Mouse (Mus musculus) megakaryocyte, embryonic 14.5 days (primary cell): ENCODE results near the gene Fan1.

Experiments used
- FLI1 ChIP-seq: IDR thresholded peaks from 2 replicates; pipeline ENCODE4 v1.6.1; 2012; ENCODE audit warnings: low read length, inconsistent platforms, mixed read lengths
- GATA1 ChIP-seq: IDR thresholded peaks from 3 replicates; pipeline ENCODE4 v1.6.1; 2012; ENCODE audit warnings: mixed read lengths, low read length, inconsistent platforms, borderline replicate concordance

DNA sequence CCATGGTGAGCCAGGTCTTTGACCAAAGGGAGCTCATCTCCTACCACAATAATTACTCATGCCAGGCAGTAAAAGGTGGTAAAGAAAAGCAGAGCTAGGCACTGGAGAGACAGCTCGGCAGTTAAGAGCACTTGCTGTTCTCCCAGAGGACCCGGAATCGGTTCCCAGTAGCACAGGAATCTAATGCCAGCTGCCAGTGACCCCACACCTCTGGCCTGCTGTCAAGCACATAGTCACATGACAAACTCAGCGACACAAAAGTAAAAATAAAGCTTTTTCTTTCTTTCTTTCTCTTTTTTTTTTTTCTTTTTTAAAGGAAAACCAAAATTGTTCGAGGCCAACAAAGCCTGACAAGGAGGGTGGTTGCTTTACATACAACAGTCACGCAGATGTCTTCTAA lies 4.1 kb downstream of the Fan1 start:
- TF ChIP-seq GATA1: no peak
- no peak for TF ChIP-seq FLI1
